Mouse (Mus musculus) bone marrow, adult 2 months (tissue): ENCODE measurements around the gene Cyp21a1.

ENCODE experiments used
- CTCF ChIP-seq: fragments of 200-500 bp; IDR thresholded peaks from 2 replicates; pipeline ENCODE4 v1.5.1; 2011; ENCODE audit warnings: low read length, control low read depth; ENCODE audit not compliant: control insufficient read depth, insufficient read depth
- POLR2A ChIP-seq: fragments of 200-500 bp; IDR thresholded peaks from 2 replicates; pipeline ENCODE4 v1.6.1; 2011; ENCODE audit warnings: low read depth, mild to moderate bottlenecking, control low read depth, low read length, borderline replicate concordance; ENCODE audit not compliant: control insufficient read depth

DNA sequence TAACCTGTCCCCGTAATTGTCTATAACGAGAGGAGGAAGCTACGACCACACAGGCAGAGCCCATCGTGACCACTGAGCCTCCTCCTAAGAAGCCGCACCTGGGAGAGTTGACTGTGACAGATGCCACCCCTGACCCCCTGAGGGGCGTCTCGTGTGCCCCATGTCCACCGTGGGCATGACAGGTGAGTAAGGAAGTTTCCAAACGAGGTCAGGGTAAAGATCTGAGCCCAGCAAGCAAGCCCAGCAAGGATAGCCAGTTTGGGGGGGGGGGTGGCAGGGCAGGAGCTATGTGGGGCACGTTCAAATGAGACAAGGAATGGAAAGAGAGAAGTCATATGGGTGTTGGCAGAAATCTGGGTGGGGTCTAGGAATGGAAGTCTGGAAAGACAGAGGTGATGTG is 9.3 kb downstream of the Cyp21a1 start:
- TF ChIP-seq POLR2A: no peak
- no peak for TF ChIP-seq CTCF
